Mouse (Mus musculus) cerebellum, adult 9-10 months (tissue): ENCODE results near the gene Col27a1.

ENCODE experiments used
- DNase-seq: peaks from one replicate; pipeline ENCODE4 v3.0.0; 2022

The Col27a1 gene

DNA sequence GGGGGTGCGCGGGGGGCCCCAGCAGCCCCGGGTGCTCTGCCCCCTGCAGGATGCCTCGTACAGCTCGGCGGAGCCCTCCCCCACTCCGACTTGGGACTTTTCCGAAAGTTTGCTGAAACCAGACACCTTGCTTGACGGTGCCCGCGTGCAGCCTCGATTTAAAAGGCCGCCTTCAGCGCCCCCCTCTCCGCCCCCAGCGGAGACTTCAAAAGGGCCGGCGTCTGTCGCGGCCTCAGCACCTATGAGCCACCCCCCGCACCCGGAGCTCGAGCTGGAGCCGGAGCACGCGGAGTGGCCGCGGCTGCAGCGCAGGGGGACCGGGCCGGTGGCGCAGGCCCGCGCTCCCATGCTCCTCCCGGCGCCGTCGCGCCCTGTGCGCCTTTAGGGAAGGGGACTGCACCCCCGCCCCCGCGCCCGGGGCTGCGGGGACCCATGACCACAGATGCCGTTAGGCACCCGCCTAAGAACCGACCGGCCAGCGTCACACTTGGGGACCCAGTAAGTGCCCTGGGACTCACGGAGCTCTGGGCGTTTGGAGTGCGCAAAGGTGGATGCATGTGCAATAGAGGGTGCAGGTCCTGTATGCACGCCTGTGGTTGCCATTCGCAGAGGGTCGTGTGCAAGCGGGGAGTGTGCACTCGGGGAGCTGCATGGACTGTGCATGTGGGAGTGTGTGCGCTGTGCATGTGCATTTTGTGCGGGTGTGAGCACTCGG lies at the start of gene Col27a1:
Gene Col27a1 (plus strand): TSS at position 98 of the 715 bp plus-strand sequence.
- DNase-seq, result no peak

GRCm38 (mm10) chr4:63165636-63166035 lies 48.2 kb upstream of the Col27a1 start:
- DNase-seq, result no peak

GRCm38 (mm10) chr4:63166323-63166722 lies 47.5 kb upstream of the Col27a1 start:
- DNase-seq, result no peak

DNA sequence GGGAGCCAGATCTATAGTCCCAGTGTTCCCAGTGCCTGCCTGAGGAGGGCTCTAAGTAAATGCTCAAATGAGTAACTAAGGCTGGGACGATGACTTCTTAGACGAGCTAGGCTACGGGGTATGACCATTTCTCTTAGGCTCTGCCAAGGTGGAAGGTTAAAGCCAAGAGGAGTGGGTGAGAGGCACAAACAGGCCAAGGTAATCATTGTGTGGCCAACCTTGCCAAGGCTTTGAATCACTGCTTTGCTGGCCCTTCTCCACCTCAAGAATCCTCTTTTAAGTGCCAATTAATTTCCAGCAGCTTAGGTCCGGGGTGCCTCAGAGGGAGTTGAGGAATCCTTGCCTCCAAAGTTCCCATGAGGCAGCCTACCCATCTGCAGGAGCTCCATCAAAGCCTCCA lies 43.7 kb upstream of the Col27a1 start:
- DNase-seq, result no peak

- DNase-seq, result no peak
Measured at GRCm38 (mm10) chr4:63171122-63171521, 42.7 kb upstream of the Col27a1 start.

- no peak for DNase-seq
Measured at GRCm38 (mm10) chr4:63171969-63172685, 41.7 kb upstream of the Col27a1 start, which contains the start of gene Kif12. Kif12 (minus strand) TSS chr4:63172131.

- peak; percentile 35 for DNase-seq
Measured at GRCm38 (mm10) chr4:63181556-63181955, 32.2 kb upstream of the Col27a1 start.

- no peak for DNase-seq
Measured at GRCm38 (mm10) chr4:63186281-63186870, 27.4 kb upstream of the Col27a1 start.

- no peak for DNase-seq
Measured at GRCm38 (mm10) chr4:63191641-63192040, 22.2 kb upstream of the Col27a1 start.

DNA sequence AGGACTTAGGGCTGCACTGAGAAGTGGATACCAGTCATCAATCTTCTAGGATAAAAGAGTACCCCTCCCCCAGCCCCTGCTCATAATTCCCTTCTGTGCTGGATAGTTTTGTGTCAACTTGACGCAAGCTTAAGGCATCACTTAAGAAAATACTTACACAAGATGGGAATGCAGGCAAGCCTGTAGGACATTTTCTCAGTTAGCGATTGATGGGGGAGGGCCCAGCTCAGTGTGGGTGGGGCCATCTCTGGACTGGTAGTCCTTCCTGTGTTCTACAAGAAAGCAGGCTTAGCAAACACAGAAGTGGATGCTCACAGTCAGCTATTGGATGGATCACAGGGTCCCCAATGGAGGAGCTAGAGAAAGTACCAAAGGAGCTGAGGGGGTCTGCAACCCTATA lies 19.4 kb upstream of the Col27a1 start:
- no peak for DNase-seq

GRCm38 (mm10) chr4:63199366-63199765 lies 14.4 kb upstream of the Col27a1 start:
- DNase-seq, result no peak

DNA sequence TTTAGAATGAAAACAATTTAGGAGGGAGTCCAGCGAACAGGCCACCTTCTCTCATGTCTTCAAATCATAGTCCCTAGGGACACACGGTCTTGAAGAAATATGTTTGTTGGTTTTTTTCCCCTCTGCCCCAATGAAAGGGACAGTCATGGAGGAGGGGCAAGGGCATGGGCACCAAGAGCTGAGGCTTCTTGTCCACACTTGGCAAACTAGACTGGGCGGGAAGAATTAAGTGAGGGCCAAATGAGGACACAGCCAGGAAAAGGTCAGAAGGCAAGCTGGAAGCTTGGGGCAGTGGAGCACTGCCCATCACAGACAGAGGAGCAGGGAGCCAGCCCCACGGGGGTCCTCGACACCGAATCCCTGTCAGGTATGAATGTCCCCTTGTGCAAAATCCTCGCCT lies 9.9 kb upstream of the Col27a1 start:
- DNase-seq, result no peak

GRCm38 (mm10) chr4:63205583-63205982 lies 8.2 kb upstream of the Col27a1 start:
- DNase-seq, result no peak

GRCm38 (mm10) chr4:63215185-63215992 lies 1.6 kb downstream of the Col27a1 start:
- peak; percentile 80 for DNase-seq

- no peak for DNase-seq
Measured at GRCm38 (mm10) chr4:63215993-63216531, 2.3 kb downstream of the Col27a1 start.

DNA sequence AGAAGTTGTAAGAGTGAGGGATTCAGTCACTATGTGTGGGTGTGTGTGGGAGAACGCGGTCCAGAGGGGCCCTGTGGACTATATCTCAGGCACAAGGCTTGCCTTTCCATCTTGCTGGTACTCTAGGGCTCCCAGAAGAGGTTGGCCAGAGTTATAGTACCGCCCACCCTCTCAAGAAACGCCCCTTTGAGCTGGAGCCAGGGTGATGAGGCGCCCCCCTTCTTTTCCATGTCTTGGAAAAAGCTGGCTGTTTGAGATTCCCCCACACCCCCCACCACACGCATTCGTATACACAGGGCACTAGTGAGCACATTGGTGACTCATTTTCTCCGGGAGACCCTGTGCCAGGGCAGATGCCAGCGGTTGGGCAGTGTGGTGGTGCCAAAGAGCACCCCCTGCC lies 2.8 kb downstream of the Col27a1 start:
- no peak for DNase-seq

- DNase-seq, result no peak
Measured at GRCm38 (mm10) chr4:63217513-63217912, 3.7 kb downstream of the Col27a1 start.

DNA sequence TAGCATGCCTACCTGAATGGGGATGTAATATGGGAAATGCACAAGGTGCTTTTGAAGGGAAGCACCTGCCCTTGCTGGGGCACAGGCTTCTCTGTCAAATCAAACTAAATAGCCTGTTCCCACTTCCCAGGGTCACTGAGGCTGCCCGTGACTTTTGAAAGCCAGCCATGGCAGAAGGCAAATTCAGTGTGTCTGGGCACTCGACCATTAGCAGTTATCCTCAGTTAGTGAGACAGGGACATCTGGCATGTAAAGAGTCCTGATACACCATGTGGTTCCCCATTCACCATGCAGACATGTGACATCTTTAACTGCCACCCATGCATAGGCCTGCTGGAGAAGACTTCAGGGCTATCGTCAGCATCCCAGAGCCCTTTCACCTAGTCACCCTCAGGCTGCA lies 5.3 kb downstream of the Col27a1 start:
- no peak for DNase-seq

DNA sequence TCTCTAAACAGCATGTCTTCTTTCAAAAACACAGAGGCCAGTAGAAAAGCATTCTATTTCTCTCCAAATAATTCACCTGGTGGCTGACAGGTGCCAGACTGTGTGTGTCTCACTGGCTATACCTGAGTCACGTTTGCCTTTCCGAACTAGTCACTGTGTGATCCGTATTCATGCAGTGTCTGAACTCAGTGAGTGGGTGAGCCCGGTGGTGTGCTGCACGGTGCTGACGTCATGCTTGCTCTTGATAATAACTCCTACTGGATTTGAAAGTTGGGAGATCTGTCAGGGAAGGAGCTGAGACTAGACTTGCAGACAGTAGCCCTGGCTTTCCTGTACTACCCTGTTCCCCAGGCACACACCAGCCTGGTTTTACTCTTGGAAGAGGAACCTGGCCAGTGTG lies 5.8 kb downstream of the Col27a1 start:
- DNase-seq, result no peak

DNA sequence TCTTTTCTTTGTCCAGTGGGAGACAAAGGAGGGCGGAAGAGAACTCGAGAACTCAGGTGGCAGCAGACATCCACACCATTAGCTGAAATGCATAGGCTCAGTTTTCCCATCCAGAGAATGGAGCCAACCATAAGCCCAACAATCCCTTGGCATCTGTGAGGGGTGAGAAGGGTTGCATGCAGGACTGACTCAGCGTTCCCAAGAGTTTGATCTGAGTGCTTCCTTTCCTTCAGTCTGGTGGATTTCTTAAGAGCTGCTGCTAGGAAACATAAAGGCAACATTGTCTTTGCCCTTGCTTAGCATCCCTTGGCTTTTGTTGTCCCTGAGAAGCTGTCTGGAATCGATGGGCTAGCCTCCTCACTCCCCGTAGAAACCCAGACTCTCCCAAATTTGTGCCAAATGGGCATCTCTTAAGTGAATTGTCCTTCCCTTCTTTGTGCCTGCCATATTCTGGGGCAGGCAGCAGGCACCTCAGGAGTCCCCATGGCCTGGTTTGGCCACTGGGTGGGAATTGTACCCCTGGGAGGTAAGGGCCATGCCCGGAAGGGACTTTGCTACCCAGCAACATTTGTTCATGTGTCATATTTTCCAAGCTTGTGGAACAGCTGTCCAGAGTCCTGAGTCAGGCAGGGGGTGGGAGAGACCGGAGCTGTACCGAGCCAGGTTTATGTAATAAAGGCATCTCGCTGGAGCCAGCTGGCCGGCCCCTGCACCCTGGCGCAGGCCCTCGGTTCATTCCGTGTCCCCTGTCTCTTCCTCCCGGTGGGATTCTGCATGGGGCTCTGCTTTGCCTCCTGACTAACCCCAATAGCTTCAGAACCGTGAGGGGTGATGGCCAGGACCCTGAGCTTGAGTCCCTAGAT lies 7.5 kb downstream of the Col27a1 start:
- no peak for DNase-seq

DNA sequence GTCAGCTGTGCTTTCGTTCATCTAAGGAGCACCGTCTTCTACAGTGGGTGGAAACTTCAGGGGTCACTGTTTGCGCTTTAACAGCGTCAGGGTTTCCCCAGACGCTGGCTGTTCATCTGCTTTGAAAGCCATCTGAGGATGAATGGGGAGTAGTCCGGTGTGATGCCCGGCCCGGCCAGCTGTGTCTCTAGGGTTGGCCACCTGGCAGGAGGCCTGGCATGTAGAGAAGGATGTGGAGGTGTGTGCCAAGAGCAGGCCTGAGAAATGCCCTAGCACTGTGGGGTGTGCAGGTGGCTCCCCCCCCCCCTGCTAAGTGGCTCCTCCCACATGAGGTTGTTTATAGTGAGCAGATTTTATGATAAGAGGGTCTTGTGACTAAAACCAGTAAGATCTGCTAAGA lies 8.4 kb downstream of the Col27a1 start:
- no peak for DNase-seq

- no peak for DNase-seq
Measured at GRCm38 (mm10) chr4:63225373-63225772, 11.6 kb downstream of the Col27a1 start.
